Mouse (Mus musculus) heart, embryonic 13.5 days (tissue): ENCODE measurements around the gene Rpl12. TPM values are rescaled to one million over a fixed set of nuclear protein-coding genes. Genes with fewer than 3 reads are reported as not detected.

Source experiments
- ATAC-seq: fragments of 200-750 bp; cut with Nextera tagmentation; 2 replicates; pipeline ENCODE4 v1.8.0; 2017; ENCODE audit warnings: moderate TSS enrichment; ENCODE audit not compliant: insufficient number of reproducible peaks, low FRiP score, low TSS enrichment; ENCODE audit errors: extremely low read depth
- H3K27ac ChIP-seq: fragments of 300-500 bp; sonication (generic); replicated peaks from 2 replicates; pipeline ENCODE4 v1.5.1; 2015; ENCODE audit warnings: moderate library complexity, mild to moderate bottlenecking, inconsistent platforms
- H3K27me3 ChIP-seq: fragments of 300-500 bp; sonication (generic); replicated peaks from 2 replicates; pipeline ENCODE4 v1.6.1; 2015; ENCODE audit warnings: mild to moderate bottlenecking, inconsistent platforms
- H3K36me3 ChIP-seq: fragments of 300-500 bp; sonication (generic); 2 replicates; pipeline ENCODE4 v1.6.1; 2015; ENCODE audit warnings: mild to moderate bottlenecking, inconsistent platforms
- H3K4me1 ChIP-seq: fragments of 300-500 bp; sonication (generic); 2 replicates; pipeline ENCODE4 v1.6.1; 2015; ENCODE audit warnings: inconsistent platforms
- H3K4me2 ChIP-seq: fragments of 300-500 bp; sonication (generic); 2 replicates; pipeline ENCODE4 v1.6.1; 2015; ENCODE audit warnings: inconsistent platforms, mild to moderate bottlenecking, moderate library complexity
- H3K4me3 ChIP-seq: fragments of 300-500 bp; sonication (generic); 2 replicates; pipeline ENCODE4 v1.5.1; 2015; ENCODE audit warnings: moderate library complexity, mild to moderate bottlenecking, inconsistent platforms
- H3K9ac ChIP-seq: fragments of 300-500 bp; sonication (generic); 2 replicates; pipeline ENCODE4 v1.6.1; 2015; ENCODE audit warnings: inconsistent platforms, mild to moderate bottlenecking, moderate library complexity
- H3K9me3 ChIP-seq: fragments of 300-500 bp; sonication (generic); 2 replicates; pipeline ENCODE4 v1.6.1; 2016; ENCODE audit warnings: inconsistent platforms
- WGBS: fragments of 180-500 bp; shearing (Covaris S2); methylation state at CpG from one replicate; pipeline ENCODE4 v1.1.7; 2015; ENCODE audit warnings: mixed read lengths; 5-methylcytosine and 5-hydroxymethylcytosine counted together
- polyA plus RNA-seq: library from polyadenylated mRNA; unstranded; fragments of >200 nt; fragmentation: Nextera tagmentation; extraction: Ambion mirVana; gene quantifications from 2 replicates; pipeline ENCODE4 v1.2.1, GENCODE M21; 2015

Rpl12 gene
- polyA plus RNA-seq, 1 experiment from 2014 or later = 108 TPM

- peaks cover 70% of the 10 kb centered on the region for H3K4me1 ChIP-seq
- no peaks in the 10 kb centered on the region for H3K9me3 ChIP-seq
- peaks cover 30% of the 10 kb centered on the region for H3K36me3 ChIP-seq
- H3K4me3 ChIP-seq = peak overlapping the region; percentile 63
- ATAC-seq = peak; percentile 77
- WGBS = under 1% methylated on average over 55 of the region's 55 CpGs
- H3K9ac ChIP-seq = peak overlapping the region; percentile 85
- peak overlapping the region; percentile 96 for H3K27ac ChIP-seq
- peak overlapping the region; percentile 93 for H3K4me2 ChIP-seq
- H3K27me3 ChIP-seq = no peaks in the 10 kb centered on the region
Observed at GRCm38 (mm10) chr2:32966689-32967631, 5.6 kb downstream of the Rpl12 start.

DNA sequence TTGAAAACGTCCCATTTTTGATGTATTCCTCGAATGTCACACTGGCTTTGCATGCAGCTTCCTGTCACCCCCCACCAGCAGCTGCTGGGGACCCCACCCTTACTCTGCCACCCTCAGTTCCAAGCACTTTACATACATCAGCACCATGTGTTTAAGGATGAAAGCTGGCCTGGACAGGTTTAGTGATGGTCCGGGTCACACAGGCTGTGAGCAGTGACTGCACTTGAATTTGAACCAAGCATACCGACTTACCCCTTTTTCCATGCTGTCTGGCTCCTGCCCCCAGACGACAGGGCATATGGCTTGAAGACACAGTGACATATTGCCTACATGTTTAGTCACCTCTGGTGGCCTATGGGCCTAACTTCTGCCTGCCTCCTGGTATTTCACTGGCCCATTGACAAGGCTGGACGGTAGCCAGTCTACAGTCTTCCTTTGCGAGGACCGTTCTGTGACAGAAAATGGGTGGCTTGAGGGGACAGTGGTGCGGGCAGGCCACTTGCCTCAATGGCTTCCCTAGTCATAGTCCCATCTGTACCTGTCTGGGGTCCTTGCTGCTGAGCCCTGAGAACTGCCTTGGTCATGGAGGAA lies 6.8 kb downstream of the Rpl12 start:
- H3K27ac ChIP-seq = peak overlapping the region; percentile 96
- peak overlapping the region; percentile 85 for H3K9ac ChIP-seq

GRCm38 (mm10) chr2:32969326-32969725 lies 8.0 kb downstream of the Rpl12 start:
- peaks cover 52% of the 10 kb centered on the region for H3K4me1 ChIP-seq
- peaks cover 29% of the 10 kb centered on the region for H3K36me3 ChIP-seq
- H3K27ac ChIP-seq = peak overlapping the region; percentile 90
- H3K9me3 ChIP-seq = no peaks in the 10 kb centered on the region
- H3K4me3 ChIP-seq = peak overlapping the region; percentile 22
- 54% methylated on average over 8 of the region's 8 CpGs for WGBS
- peak overlapping the region; percentile 93 for H3K4me2 ChIP-seq
- H3K9ac ChIP-seq = peak overlapping the region; percentile 68
- no peak for ATAC-seq
- no peaks in the 10 kb centered on the region for H3K27me3 ChIP-seq

More for the DNA sequence above, 6.8 kb downstream of the Rpl12 start:
- Histone ChIP-seq H3K4me2 (peak overlapping the region; percentile 93), H3K4me3 (peak overlapping the region; percentile 63), H3K4me1 (peaks cover 64% of the 10 kb centered on the region), H3K9me3 (no peaks in the 10 kb centered on the region), H3K36me3 (peaks cover 29% of the 10 kb centered on the region), H3K27me3 (no peaks in the 10 kb centered on the region)
- WGBS = 82% methylated on average over 9 of the region's 9 CpGs
- no peak for ATAC-seq

DNA sequence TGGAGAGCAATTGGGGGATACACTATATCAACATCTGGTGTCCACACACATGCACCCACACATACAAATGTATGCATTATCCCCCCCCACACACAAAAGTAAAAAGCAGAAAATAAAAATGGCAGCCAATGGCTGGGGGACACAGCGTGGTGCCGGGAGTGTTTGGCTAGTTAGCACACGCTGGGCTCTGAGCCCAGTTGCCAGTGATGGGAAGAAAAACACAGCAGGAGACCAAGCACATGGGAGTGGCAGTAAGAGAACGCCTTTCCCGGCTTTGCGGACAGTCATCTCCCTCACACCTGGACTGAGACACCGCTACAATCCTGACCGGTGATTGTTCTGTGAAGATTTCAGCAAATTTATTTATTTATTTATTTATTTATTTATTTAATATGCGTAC lies 9.9 kb downstream of the Rpl12 start:
- Histone ChIP-seq H3K9me3 (no peaks in the 10 kb centered on the region), H3K36me3 (peaks cover 38% of the 10 kb centered on the region), H3K9ac (no peak overlapping the region), H3K4me2 (no peak overlapping the region), H3K4me3 (no peak overlapping the region), H3K27me3 (no peaks in the 10 kb centered on the region), H3K27ac (no peak overlapping the region), H3K4me1 (peaks cover 35% of the 10 kb centered on the region)
- ATAC-seq = no peak
- 54% methylated on average over 9 of the region's 9 CpGs for WGBS

DNA sequence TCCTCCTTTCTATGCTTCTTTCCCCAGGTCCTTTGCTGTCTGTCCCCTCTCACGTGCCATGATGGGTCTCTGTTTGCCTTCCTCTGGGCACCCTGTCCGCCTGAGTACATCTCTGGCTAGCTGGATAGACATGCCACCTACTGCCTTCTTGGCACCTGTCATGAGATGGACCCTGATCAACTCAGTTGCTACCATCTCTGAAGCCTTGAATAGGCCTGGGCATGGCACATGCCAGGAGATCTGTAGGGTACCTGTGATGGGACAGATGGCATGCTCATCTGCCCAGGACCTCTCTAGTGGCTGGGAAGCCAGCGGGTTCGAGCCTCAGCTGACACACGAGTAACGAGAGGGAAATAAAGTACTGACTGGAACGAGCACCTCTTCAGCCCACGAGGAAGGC lies 12.9 kb downstream of the Rpl12 start:
- no peak overlapping the region for H3K9ac ChIP-seq
- peaks cover 14% of the 10 kb centered on the region for H3K4me1 ChIP-seq
- 82% methylated on average over 8 of the region's 8 CpGs for WGBS
- no peak overlapping the region for H3K27ac ChIP-seq
- peaks cover 43% of the 10 kb centered on the region for H3K36me3 ChIP-seq
- H3K27me3 ChIP-seq = no peaks in the 10 kb centered on the region
- no peak for ATAC-seq
- no peak overlapping the region for H3K4me3 ChIP-seq
- no peak overlapping the region for H3K4me2 ChIP-seq
- no peaks in the 10 kb centered on the region for H3K9me3 ChIP-seq

GRCm38 (mm10) chr2:32977114-32977513 lies 15.8 kb downstream of the Rpl12 start:
- Histone ChIP-seq H3K9ac (no peak overlapping the region), H3K4me2 (no peak overlapping the region), H3K9me3 (no peaks in the 10 kb centered on the region), H3K4me3 (no peak overlapping the region), H3K27me3 (no peaks in the 10 kb centered on the region), H3K36me3 (peaks cover 43% of the 10 kb centered on the region), H3K4me1 (peaks cover 10% of the 10 kb centered on the region), H3K27ac (no peak overlapping the region)
- ATAC-seq = no peak
- 74% methylated on average over 5 of the region's 5 CpGs for WGBS

- Histone ChIP-seq H3K4me3 (no peak overlapping the region), H3K4me1 (peaks cover 17% of the 10 kb centered on the region), H3K4me2 (no peak overlapping the region), H3K9me3 (no peaks in the 10 kb centered on the region), H3K27ac (no peak overlapping the region), H3K36me3 (peaks cover 29% of the 10 kb centered on the region), H3K9ac (no peak overlapping the region), H3K27me3 (no peaks in the 10 kb centered on the region)
- 41% methylated on average over 3 of the region's 3 CpGs for WGBS
- ATAC-seq = no peak
Observed at GRCm38 (mm10) chr2:32978675-32979074, 17.3 kb downstream of the Rpl12 start.

DNA sequence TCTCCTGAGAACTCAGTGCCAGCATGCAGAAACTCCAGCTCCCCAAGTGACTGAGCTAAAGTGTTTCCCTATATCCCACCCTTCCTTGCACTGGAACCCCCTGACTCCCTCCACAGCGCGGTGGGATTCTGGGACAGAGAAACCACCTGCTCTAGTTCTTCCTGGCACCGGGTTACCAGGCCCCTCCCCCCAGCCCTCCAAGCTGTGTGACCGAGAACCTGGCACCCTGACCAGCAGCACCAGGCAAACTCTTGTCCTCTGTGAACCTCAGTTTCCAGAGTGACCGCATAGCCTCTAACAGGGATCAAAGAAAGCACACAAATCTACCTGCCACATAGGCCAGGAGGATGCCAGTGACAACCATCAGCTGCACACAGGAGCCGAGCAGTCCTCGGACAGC lies 18.3 kb downstream of the Rpl12 start:
- H3K9ac ChIP-seq = no peak overlapping the region
- no peaks in the 10 kb centered on the region for H3K27me3 ChIP-seq
- ATAC-seq = no peak
- no peak overlapping the region for H3K4me3 ChIP-seq
- 87% methylated on average over 7 of the region's 7 CpGs for WGBS
- no peaks in the 10 kb centered on the region for H3K9me3 ChIP-seq
- peaks cover 19% of the 10 kb centered on the region for H3K36me3 ChIP-seq
- peaks cover 17% of the 10 kb centered on the region for H3K4me1 ChIP-seq
- no peak overlapping the region for H3K4me2 ChIP-seq
- no peak overlapping the region for H3K27ac ChIP-seq

DNA sequence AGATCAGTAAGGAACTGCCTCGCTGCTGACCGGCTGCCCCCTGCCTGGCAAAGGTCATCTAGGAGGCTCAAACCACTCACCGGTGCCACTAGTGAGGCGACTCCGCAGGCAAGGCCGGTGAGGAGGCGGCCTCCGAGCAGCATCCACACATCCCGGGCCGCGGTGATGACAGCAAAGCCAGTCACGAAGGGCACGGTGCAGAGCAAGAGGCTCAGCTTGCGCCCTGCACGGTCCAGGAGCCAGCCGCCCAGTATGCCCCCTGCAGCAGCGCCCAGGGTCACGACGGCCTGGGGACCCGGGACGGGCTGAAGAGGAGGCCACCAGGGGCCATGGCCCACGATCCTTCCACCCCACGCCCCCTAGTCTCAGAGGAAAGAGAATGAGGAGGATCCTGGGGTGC lies 19.9 kb downstream of the Rpl12 start:
- Histone ChIP-seq H3K4me2 (peak overlapping the region; percentile 98), H3K4me3 (peak overlapping the region; percentile 84), H3K27me3 (no peaks in the 10 kb centered on the region), H3K9me3 (no peaks in the 10 kb centered on the region), H3K36me3 (peaks cover 4% of the 10 kb centered on the region), H3K4me1 (peaks cover 17% of the 10 kb centered on the region), H3K27ac (peak overlapping the region; percentile 69), H3K9ac (peak overlapping the region; percentile 90)
- 2% methylated on average over 23 of the region's 23 CpGs for WGBS
- ATAC-seq = peak; percentile 27

DNA sequence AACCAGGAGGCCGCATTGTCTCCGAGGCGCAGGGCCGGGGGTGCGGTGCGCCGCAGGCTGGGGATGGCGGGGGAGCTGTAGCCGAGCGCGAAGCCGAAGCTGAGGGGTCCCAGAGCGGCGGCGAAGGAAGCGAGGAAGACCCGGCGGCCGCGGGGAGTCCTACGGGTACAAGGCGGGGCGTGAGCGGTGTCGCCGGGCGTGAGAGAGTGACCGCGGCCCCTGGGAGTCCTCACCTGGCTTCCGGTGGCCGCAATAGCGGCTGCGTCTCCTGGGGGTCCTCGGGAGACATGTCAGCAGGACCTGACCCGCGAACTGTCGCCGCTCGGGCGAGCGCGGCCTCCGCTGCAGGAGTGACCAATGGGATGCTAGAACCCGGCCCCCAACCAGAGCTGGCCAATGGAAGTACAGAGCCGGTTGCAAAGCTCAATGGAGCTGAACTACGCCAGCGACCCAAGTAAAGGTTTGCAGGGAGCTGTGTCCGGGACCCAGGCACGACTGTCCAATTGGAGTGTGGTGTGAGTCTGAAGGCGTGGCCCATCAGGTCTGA lies 20.4 kb downstream of the Rpl12 start, which contains the start of gene Slc2a8:
Gene Slc2a8, minus strand, starts transcription at position 359 of the 547 bp plus-strand sequence.
- H3K9ac ChIP-seq = peak within 1 kb of the TSS; percentile 90
- H3K36me3 ChIP-seq = no peaks in the 10 kb centered on the region
- peak within 1 kb of the TSS; percentile 84 for H3K4me3 ChIP-seq
- H3K9me3 ChIP-seq = no peaks in the 10 kb centered on the region
- no peaks in the 10 kb centered on the region for H3K27me3 ChIP-seq
- peak within 1 kb of the TSS; percentile 69 for H3K27ac ChIP-seq
- ATAC-seq = peak; percentile 95
- H3K4me2 ChIP-seq = peak within 1 kb of the TSS; percentile 98
- H3K4me1 ChIP-seq = peaks cover 17% of the 10 kb centered on the region
- under 1% methylated on average over 50 of the region's 50 CpGs for WGBS

DNA sequence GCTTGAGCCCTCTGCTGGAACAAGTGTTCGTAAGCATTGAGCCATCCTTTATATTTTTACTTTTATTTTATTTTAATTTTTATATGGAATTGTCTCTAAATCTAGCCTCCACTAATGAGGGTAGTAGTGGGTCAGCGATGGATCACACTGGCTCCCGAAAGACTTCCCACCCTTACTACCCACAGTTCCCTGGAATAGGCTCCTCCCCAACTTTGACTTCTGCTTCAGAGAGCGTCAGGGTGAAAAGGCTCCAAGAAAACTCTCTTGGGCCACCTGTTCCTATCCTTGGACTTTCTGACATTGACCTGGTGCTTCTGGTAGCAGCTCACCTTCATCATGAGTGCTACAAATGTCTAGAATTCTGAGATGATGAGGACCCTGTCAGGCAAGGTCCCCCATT lies 21.3 kb downstream of the Rpl12 start:
- Histone ChIP-seq H3K4me3 (peak overlapping the region; percentile 84), H3K4me1 (peaks cover 17% of the 10 kb centered on the region), H3K4me2 (peak overlapping the region; percentile 98), H3K27ac (peak overlapping the region; percentile 32; the same call in 1 of the 2 replicates), H3K36me3 (no peaks in the 10 kb centered on the region), H3K9me3 (no peaks in the 10 kb centered on the region), H3K27me3 (no peaks in the 10 kb centered on the region), H3K9ac (peak overlapping the region; percentile 70)
- WGBS = 2% methylated on average over 4 of the region's 4 CpGs
- ATAC-seq = no peak
